Mouse (Mus musculus) stomach, postnatal 0 days (tissue): ENCODE measurements around the gene Olfr68.

ENCODE experiments used
- CTCF ChIP-seq: IDR thresholded peaks from 2 replicates; pipeline ENCODE4 v1.5.1; 2016; ENCODE audit warnings: antibody characterized with exemption, low read depth, mild to moderate bottlenecking, moderate library complexity
- EP300 ChIP-seq: optimal IDR thresholded peaks from 2 replicates; pipeline ENCODE3; 2016; ENCODE audit warnings: antibody characterized with exemption

GRCm38 (mm10) chr7:103824597-103824996 is 45.1 kb upstream of the Olfr68 start:
- TF ChIP-seq CTCF = no peak
- TF ChIP-seq EP300 = no peak
